Mouse (Mus musculus): ENCODE measurements at regions not wholly inside any gene's neighbourhood (a gene's known extent, or its start where the extent isn't known, plus 50 kb on each side); places are given as distances from the start of the nearest gene placed in this dataset.

DNA sequence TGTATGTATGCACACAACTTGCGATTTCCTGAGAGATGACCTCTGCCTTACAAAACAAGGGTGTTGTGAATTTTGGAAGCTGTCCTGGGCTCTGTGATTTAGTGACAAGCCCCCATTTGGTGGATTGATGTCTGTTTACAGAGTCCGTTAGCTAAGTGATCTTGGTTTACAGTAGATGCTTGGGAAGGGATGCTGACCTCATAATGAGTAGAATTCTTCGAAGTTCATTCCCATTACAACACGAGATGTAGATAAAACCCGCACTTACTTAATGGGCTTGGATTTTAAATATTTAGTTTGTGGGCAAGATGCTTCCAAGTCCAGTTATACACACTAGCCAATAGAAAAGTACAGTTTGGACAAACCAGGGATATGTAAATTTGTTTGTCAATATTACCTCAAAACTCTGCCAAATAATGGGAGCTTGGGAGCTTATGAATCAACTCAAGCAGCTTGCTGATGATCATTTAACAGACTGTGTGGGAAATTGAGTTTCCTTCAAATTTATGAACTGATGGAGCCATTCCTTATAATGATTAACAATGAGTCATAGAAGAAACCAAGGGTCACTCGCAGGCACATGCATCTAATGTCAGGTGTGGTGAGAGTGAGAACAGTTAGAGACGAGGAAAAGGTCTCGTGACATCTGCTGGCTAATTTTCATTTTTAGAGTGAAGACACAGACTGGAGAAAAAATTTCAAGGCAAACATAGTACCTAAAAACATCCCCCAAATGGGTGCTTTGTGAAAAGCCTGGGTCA is 187.4 kb upstream of the Gm15217 start:
- no peaks in the 10 kb centered on the region for H3K4me1 ChIP-seq (ENCODE audit: control insufficient read depth, insufficient read depth, low read length)
- no peak overlapping the region for H3K27ac ChIP-seq (ENCODE audit: insufficient read depth, low read depth, low read length)
- H3K4me3 ChIP-seq (ENCODE audit: insufficient read depth, low read length): no peak overlapping the region
- TF ChIP-seq CTCF (IDR thresholded peaks at IDR 0.05; ENCODE audit: low read depth, low read length): no peak
- no peak for TF ChIP-seq POLR2A (IDR thresholded peaks at IDR 0.05; ENCODE audit: borderline replicate concordance, low read depth, low read length)

DNA sequence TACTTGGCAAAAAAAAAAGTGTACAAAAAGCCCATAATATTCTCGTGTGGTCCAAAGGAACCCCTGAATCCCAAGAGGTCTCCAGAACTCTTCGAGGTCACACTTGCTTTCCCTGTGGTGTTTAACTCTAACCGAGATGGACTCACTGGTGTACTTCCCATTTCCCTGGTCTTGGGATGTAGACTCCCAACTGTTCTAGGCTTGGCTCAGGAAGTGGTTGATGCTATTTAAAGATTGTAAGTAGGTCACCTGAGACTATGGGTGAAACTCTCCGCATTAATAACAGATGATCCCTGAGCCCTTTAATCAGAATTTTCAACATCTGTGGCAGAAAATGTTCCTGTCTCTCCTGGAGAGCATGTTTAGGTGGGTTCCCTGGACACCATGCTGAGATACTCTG is 185.6 kb upstream of the Gm15217 start:
- no peak overlapping the region for H3K4me3 ChIP-seq (ENCODE audit: insufficient read depth, low read length)
- no peak overlapping the region for H3K27ac ChIP-seq (ENCODE audit: insufficient read depth, low read depth, low read length)
- TF ChIP-seq CTCF (IDR thresholded peaks at IDR 0.05; ENCODE audit: low read depth, low read length) (no peak), POLR2A (IDR thresholded peaks at IDR 0.05; ENCODE audit: borderline replicate concordance, low read depth, low read length) (no peak)

DNA sequence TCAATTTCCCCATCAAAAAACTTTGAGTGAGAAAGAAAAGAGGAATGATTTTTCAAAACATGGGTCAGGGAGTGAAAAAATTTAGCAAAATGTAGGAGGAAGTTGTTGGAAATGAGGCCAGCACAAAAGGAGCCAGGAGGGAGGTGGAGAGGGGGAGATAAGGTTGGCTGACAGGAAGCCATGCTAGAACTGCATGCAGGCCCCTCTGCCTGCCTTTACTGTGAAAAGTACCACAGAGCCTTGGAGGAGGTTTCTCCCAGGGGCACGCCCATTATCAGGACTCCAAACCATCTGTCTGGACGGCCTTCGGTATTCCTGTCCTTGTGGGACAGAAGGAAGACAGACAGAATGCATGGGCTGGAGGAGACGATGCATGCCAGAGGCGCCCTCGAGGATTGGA is 183.3 kb upstream of the Gm15217 start:
- no peak overlapping the region for H3K4me3 ChIP-seq (ENCODE audit: insufficient read depth, low read length)
- TF ChIP-seq POLR2A (IDR thresholded peaks at IDR 0.05; ENCODE audit: borderline replicate concordance, low read depth, low read length): no peak
- no peak for TF ChIP-seq CTCF (IDR thresholded peaks at IDR 0.05; ENCODE audit: low read depth, low read length)
- H3K27ac ChIP-seq (ENCODE audit: insufficient read depth, low read depth, low read length): no peak overlapping the region

More for the DNA sequence above, 185.6 kb upstream of the Gm15217 start:
- no peaks in the 10 kb centered on the region for H3K4me1 ChIP-seq (ENCODE audit: control insufficient read depth, insufficient read depth, low read length)

DNA sequence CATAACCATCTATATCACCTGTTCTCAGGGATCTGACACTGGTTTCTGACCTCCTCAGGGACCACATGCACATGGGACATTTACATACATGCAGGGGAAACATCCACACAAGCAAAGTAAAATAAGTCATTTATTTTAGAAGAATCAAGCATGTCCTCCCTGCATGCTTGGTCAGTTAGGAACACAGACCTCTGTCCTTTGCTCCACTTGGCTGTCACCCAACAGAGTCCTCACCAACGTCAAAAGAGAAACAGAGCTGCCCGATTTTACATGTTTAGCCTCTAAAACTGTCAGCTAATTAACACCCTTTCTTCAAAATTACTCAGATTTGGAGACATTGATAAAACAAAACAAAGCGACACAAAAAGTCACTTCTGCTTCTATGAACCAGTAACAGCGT is 176.4 kb upstream of the Gm15217 start:
- no peaks in the 10 kb centered on the region for H3K4me1 ChIP-seq (ENCODE audit: control insufficient read depth, insufficient read depth, low read length)
- no peak overlapping the region for H3K4me3 ChIP-seq (ENCODE audit: insufficient read depth, low read length)
- TF ChIP-seq CTCF (IDR thresholded peaks at IDR 0.05; ENCODE audit: low read depth, low read length) (no peak), POLR2A (IDR thresholded peaks at IDR 0.05; ENCODE audit: borderline replicate concordance, low read depth, low read length) (no peak)
- no peak overlapping the region for H3K27ac ChIP-seq (ENCODE audit: insufficient read depth, low read depth, low read length)

More for the DNA sequence above, 183.3 kb upstream of the Gm15217 start:
- no peaks in the 10 kb centered on the region for H3K4me1 ChIP-seq (ENCODE audit: control insufficient read depth, insufficient read depth, low read length)

DNA sequence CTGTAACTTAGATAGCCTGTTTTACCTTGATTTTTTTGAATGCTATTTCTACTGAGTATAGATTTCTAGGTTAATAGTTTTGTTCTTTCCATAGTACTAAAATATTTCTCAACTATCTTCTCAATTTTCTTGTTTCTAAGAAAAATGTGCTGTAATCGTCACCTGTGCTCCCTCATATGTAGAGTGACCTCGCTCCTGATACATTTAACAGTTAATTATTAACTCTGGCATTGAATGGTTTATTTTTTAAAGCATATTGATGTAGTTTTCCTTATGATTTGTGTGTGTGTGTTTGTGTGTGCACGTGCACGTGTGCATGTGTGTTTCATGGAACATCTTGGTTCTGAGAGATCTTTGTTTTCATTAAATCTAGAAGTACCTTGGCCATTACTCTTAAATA is 158.7 kb upstream of the Gm15217 start:
- Histone ChIP-seq H3K4me1 (ENCODE audit: control insufficient read depth, insufficient read depth, low read length) (no peaks in the 10 kb centered on the region), H3K27ac (ENCODE audit: insufficient read depth, low read depth, low read length) (no peak overlapping the region), H3K4me3 (ENCODE audit: insufficient read depth, low read length) (no peak overlapping the region)
- TF ChIP-seq CTCF (IDR thresholded peaks at IDR 0.05; ENCODE audit: low read depth, low read length): no peak
- TF ChIP-seq POLR2A (IDR thresholded peaks at IDR 0.05; ENCODE audit: borderline replicate concordance, low read depth, low read length): no peak

DNA sequence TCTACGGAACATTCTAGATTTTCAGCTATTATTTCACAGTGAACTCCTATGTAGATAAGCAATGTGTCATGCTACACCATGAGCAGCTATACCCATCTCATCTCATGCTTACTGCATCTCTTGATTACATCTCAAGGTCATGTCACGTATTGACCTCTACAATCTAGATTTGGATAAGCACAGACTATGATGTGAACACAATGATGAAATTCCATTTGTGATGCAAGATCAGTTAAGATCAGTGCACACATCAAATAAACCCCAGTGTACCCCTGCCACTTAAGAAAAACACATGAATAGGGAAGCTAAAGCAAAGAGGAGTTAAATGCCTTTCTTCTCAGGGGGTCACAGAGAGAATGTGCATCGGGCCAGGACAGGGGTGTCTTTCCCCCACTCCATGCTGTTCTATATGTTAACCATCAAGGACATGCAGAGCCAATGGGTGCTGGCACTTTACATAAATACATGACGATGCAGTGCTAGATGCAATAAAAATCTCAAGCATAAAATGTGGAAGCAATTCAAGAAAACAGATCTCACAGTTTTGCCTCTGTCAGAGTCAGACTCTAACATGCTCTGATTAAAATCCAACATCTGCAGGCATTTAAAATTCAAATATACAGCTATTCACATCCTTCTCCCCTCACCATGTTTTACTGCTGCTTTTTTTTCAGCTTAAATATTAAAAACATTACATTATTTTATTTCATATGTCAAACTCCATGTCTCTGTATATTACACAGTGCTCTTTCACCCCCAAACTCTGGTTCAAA is 157.1 kb upstream of the Gm15217 start:
- H3K4me3 ChIP-seq (ENCODE audit: insufficient read depth, low read length): no peak overlapping the region
- H3K4me1 ChIP-seq (ENCODE audit: control insufficient read depth, insufficient read depth, low read length): no peaks in the 10 kb centered on the region
- TF ChIP-seq POLR2A (IDR thresholded peaks at IDR 0.05; ENCODE audit: borderline replicate concordance, low read depth, low read length): no peak
- TF ChIP-seq CTCF (IDR thresholded peaks at IDR 0.05; ENCODE audit: low read depth, low read length): no peak
- H3K27ac ChIP-seq (ENCODE audit: insufficient read depth, low read depth, low read length): no peak overlapping the region

DNA sequence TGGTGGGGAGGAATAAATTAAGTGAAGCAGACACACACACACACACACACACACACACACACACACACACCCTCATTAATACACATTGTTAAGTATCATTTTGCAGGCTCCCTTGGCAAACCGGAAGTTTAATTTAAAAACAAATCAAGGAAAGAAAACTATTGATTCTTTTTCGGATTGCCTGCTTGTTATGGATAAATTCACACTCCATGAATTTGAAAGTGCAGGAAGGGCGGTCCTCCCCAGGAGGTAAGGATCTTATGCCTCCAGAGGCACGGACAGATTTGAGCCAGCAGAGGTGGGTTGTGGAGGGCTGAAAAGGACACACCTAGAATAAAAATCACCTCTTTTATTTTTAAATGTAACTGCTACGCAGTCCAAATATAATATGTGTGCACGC is 156.2 kb upstream of the Gm15217 start:
- no peak for TF ChIP-seq CTCF (IDR thresholded peaks at IDR 0.05; ENCODE audit: low read depth, low read length)
- TF ChIP-seq POLR2A (IDR thresholded peaks at IDR 0.05; ENCODE audit: borderline replicate concordance, low read depth, low read length): no peak
- H3K4me3 ChIP-seq (ENCODE audit: insufficient read depth, low read length): no peak overlapping the region
- no peak overlapping the region for H3K27ac ChIP-seq (ENCODE audit: insufficient read depth, low read depth, low read length)
- no peaks in the 10 kb centered on the region for H3K4me1 ChIP-seq (ENCODE audit: control insufficient read depth, insufficient read depth, low read length)

DNA sequence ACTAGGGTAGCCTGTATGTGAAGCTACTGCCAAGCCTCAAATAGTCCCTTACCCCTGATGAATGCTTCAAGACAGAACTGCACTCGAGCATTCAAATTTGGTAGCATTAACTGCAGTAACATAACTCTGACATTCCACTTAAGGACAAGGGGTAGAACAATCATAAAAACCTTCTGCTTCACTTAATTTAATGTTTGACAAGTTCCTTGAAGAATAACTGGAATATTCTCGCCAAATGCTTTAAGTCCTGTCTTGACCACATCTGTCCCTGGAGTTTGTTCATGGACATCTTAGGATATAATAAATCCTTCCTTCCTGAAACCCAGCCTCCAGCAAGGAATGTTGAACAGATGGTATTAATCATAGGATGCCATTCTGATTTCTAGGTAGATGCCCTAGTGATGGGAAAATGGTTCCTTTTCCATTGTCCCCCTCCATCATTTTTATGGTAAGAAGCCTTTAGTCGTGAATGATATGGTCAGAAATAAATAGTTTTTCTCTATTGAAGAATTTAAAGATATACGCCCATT is 154.7 kb upstream of the Gm15217 start:
- no peaks in the 10 kb centered on the region for H3K4me1 ChIP-seq (ENCODE audit: control insufficient read depth, insufficient read depth, low read length)
- H3K27ac ChIP-seq (ENCODE audit: insufficient read depth, low read depth, low read length): no peak overlapping the region
- no peak overlapping the region for H3K4me3 ChIP-seq (ENCODE audit: insufficient read depth, low read length)
- no peak for TF ChIP-seq CTCF (IDR thresholded peaks at IDR 0.05; ENCODE audit: low read depth, low read length)
- TF ChIP-seq POLR2A (IDR thresholded peaks at IDR 0.05; ENCODE audit: borderline replicate concordance, low read depth, low read length): no peak

DNA sequence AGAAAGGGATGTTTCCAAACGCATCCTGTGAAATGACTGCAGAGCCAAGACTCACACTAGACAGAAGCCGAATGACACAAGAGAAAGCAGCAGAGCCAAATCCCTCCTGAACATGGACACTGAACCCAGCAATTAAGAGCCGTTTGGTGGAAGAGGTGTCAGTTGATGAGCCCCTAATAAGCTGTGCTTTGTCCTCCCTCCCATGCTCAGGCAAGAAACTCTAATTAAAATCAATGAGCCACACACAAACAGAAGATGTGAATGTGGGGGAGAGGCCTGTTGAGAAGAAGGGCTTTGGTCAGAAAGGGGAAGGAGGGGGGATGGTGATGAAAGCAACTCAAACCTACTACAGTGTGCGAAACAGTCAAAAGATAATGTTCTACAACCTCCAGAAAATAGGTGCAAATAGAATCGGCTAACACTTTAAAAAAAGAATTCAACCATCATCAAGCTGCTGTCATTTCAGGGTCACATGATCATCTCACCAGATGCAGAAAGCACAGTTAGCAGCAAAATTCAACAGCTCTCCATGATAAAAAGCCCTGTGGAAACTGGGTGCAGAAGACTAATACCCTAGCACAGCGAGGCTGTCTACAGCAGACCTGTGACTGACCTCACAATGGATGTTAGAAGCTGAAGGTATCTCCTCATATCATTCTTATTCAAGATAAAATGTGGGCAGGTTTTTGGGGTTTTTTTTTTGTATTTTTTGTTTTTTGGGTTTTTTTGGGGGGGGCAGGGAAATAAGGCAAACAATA is 153.2 kb upstream of the Gm15217 start:
- H3K4me3 ChIP-seq (ENCODE audit: insufficient read depth, low read length): no peak overlapping the region
- no peak for TF ChIP-seq POLR2A (IDR thresholded peaks at IDR 0.05; ENCODE audit: borderline replicate concordance, low read depth, low read length)
- no peak for TF ChIP-seq CTCF (IDR thresholded peaks at IDR 0.05; ENCODE audit: low read depth, low read length)
- no peaks in the 10 kb centered on the region for H3K4me1 ChIP-seq (ENCODE audit: control insufficient read depth, insufficient read depth, low read length)
- no peak overlapping the region for H3K27ac ChIP-seq (ENCODE audit: insufficient read depth, low read depth, low read length)

Data from bone marrow macrophage, adult 2 months (primary cell).